ENCODE assay signal across 27 mouse cellular contexts in genomic region chr19:5131237-5131636, GRCm38 (mm10). TPM values are rescaled to one million over a fixed set of nuclear protein-coding genes. Genes with fewer than 3 reads are reported as not detected.
"Had no signal": no experiment of that assay in that cellular context is flagged by ENCODE, and none has a peak within 500 bp of the region (broad histone marks: within the 10 kb centered on the region; RNA-seq: fewer than 3 reads in every experiment).

No protein-coding gene starts in this region.

- H3K9me3 ChIP-seq: heart, embryonic 13.5 days; heart, embryonic 15.5 days; hindbrain, embryonic 13.5 days; hindbrain, embryonic 15.5 days; kidney, embryonic 15.5 days; limb, embryonic 10.5 days; limb, embryonic 12.5 days; liver, embryonic 13.5 days had no signal

- H3K27me3 ChIP-seq: heart, embryonic 15.5 days; hindbrain, embryonic 15.5 days; kidney, embryonic 15.5 days; limb, embryonic 12.5 days had no signal

- H3K27ac ChIP-seq: gastrocnemius, adult 2 months; heart, adult 2 months; heart, embryonic 13.5 days; heart, embryonic 15.5 days; hindbrain, embryonic 13.5 days; hindbrain, embryonic 15.5 days; hindbrain, postnatal 0 days; kidney, embryonic 15.5 days; layer of hippocampus, adult 2 months; left cerebral cortex, adult 2 months; limb, embryonic 10.5 days; limb, embryonic 12.5 days; liver, embryonic 13.5 days had no signal

- ATAC-seq: hindbrain, postnatal 0 days had no signal

- DNase-seq: gastrocnemius, adult 2 months; gastrocnemius, postnatal 10 days; gastrocnemius, postnatal 25 days; heart, adult 11 months; heart, adult 2 months; heart, postnatal 14 days; heart, postnatal 36 days; kidney, adult 11 months; kidney, adult 2 months; kidney, adult 9 months; kidney, postnatal 10 days; kidney, postnatal 4 days; liver; liver, embryonic 13.5 days had no signal

- H3K4me3 ChIP-seq: gastrocnemius, adult 2 months; heart, adult 2 months; heart, embryonic 13.5 days; heart, embryonic 15.5 days; hindbrain, embryonic 13.5 days; hindbrain, embryonic 15.5 days; kidney, embryonic 15.5 days; layer of hippocampus, adult 2 months; left cerebral cortex, adult 2 months; limb, embryonic 10.5 days; limb, embryonic 12.5 days; liver, embryonic 13.5 days had no signal

- H3K4me2 ChIP-seq: heart, embryonic 11.5 days; heart, embryonic 13.5 days; heart, embryonic 15.5 days; hindbrain, embryonic 13.5 days; hindbrain, embryonic 15.5 days; kidney, embryonic 15.5 days; limb, embryonic 12.5 days; liver, embryonic 11.5 days; liver, embryonic 13.5 days had no signal

- H3K9ac ChIP-seq: heart, embryonic 13.5 days; heart, embryonic 15.5 days; hindbrain, embryonic 13.5 days; hindbrain, embryonic 15.5 days; kidney, embryonic 15.5 days; limb, embryonic 12.5 days; liver, embryonic 13.5 days had no signal

- H3K4me1 ChIP-seq: heart, embryonic 15.5 days; hindbrain, embryonic 13.5 days; hindbrain, embryonic 15.5 days; limb, embryonic 10.5 days; limb, embryonic 12.5 days; liver, embryonic 13.5 days had no signal

RNA-seq across cellular contexts. Expression of gene Cnih2, which starts 32.9 kb away (rescaled TPM):
- total RNA-seq: gastrocnemius, postnatal 25 days; heart, adult 2 months had no signal

RNA-seq across cellular contexts. Expression of gene Tmem151a, which starts 45.9 kb away (rescaled TPM):
- total RNA-seq: gastrocnemius, adult 2 months; gastrocnemius, postnatal 25 days; hematopoietic stem cell, adult 5-6 weeks had no signal
